Mouse (Mus musculus): ENCODE data around the gene Rspo1.

The Rspo1 gene

GRCm38 (mm10) chr4:124973296-124973695, 12.9 kb upstream of the Rspo1 start:
- DNase-seq (ENCODE audit: low read depth), result peak; percentile 50

- DNase-seq (ENCODE audit: low read depth), result no peak
These were observed 8.0 kb upstream of the Rspo1 start for GRCm38 (mm10) chr4:124978201-124978600.

GRCm38 (mm10) chr4:124983893-124984526, 2.2 kb upstream of the Rspo1 start:
- DNase-seq (ENCODE audit: low read depth), result peak; percentile 59

DNA sequence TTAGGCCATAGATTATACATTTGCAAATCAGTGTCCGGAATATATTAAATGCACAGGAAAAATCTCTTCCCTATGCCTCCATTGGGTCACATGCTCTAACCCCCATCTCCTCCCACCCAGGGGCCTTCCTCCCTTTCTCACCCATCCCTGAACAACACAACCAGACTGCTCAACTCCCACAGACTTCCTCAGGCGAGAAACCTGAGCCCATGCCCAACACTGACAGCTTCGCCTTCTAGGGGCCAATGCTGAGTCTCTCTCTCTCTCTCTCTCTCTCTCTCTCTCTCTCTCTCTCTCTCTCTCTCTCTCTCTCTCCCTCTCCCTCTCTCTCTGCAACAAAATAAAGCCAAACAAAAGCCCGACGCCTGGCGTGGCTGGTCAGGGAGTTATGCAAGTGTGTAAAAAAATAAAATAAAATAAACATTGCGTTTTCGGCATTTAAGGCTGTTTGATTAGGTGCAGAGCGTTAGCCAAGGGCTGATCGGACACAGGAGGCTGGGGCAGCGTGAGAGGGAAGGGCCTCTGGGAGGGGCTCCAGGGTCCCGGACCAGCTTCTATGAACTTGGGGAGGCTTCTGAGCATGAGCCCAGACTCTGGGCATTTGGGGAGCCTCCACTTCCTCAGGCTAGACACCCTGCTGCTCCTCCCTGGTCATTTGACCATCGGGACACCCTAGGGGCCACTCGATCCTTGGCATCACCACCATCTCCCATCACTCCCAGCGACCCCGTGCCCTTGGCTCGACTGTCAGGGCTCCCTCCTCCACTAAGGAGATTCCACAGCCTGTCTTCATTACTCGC, 1.2 kb upstream of the Rspo1 start:
- no peak for DNase-seq (ENCODE audit: low read depth)

GRCm38 (mm10) chr4:124986739-124987710, 795 bp downstream of the Rspo1 start:
- DNase-seq (ENCODE audit: low read depth), result no peak

- DNase-seq (ENCODE audit: low read depth), result no peak
These were observed 1.5 kb downstream of the Rspo1 start for GRCm38 (mm10) chr4:124987711-124988097.

DNA sequence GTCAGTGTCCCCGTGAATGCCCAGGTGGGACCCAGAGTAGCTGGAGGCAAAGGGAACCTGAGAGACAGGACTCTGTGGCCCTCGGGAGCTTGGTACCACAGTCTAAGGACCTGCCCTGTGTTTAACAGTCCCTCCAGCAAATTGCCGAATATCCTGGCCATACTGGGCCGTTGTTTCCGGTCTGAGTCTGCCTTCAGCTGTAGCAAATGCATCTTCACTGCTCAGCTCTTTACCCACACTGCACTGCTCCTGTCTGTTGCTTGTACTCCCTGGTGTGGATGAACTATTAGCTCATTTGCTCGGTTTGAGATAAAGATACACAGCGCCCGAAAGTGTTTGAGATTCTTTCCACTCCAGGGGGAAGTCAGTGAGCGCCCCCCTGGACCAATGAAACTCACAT, 2.2 kb downstream of the Rspo1 start:
- DNase-seq (ENCODE audit: low read depth), result no peak

DNA sequence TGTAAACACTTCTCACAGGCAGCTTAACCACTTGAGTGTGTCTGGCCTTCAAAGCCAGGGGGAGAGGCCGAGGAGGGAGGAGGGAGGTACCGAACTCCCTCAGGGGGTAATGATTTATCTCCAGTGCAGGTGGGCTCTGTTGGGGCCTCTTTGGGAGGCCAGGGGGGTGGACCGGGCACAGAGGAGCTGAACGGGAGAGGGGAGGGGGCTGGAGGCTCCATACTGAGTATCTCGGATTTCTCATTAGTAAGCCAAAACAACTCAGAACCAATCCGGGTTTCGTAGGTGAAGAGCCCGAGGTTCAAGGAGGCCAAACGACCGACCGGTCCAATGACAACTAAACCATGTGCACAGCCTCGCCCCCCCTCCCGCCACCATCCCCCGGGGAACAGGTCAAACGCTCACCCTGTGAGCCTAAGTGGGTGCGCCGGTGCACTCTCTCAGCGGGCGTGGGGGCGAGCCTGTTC, 3.6 kb downstream of the Rspo1 start:
- DNase-seq (ENCODE audit: low read depth), result no peak

DNA sequence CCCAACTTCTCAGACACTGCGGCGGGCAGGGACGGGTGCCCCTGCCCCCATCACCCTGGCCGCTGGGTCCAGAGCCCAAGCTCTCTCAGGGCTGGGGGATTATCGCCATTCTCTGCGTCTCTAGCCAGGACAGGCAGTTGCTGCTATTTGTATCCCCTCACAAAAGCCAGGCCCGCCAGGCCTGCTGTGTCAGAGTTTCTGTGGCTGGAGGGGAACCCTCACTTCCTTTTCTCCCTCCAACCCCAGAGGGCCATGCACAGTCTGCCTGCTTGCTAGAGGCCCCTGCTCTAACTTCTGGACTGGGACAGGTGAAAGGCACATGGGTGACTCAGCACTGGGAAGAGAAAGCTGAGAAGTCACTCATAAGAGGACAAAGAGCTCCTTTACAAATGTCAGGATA, 4.1 kb downstream of the Rspo1 start:
- DNase-seq (ENCODE audit: low read depth), result no peak

DNA sequence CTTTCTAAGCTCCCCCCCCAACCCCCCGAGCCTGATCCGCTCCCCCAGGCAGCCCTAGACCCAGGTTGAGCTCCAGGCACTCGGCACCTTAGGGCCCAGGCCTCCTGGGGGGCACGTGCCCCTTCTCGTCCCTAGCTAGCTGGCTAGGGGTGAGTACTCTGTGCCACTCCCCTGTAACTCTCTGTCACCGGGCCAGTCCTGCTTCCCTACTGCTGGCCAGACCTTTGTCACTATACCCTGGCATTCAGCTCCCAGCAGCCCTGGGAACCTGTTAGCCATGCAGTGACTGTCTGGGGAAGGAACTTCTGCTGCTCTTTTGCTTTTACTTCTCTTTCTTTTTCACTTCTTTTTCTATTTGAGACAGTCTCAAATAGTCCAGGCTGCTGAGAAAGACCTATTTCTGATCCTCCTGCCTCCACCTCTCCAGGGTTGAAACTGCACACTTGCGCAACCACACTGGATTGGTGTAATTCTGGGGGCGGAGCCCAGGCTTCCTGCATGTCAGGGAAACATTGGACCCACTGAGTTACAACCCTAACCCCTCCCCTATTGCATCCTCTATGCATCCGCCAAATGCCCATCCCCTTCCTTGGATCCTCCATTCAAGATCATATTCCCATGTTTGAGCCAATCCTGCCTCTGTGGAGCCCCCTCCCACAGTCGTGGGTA, 11.4 kb downstream of the Rspo1 start:
- DNase-seq (ENCODE audit: low read depth), result peak; percentile 66

GRCm38 (mm10) chr4:124999548-124999947, 13.3 kb downstream of the Rspo1 start:
- DNase-seq (ENCODE audit: low read depth), result no peak

- no peak for DNase-seq (ENCODE audit: low read depth)
These were observed 16.7 kb downstream of the Rspo1 start for GRCm38 (mm10) chr4:125002978-125003377.

- no peak for DNase-seq (ENCODE audit: low read depth)
These were observed 18.7 kb downstream of the Rspo1 start for GRCm38 (mm10) chr4:125004886-125005285.

DNA sequence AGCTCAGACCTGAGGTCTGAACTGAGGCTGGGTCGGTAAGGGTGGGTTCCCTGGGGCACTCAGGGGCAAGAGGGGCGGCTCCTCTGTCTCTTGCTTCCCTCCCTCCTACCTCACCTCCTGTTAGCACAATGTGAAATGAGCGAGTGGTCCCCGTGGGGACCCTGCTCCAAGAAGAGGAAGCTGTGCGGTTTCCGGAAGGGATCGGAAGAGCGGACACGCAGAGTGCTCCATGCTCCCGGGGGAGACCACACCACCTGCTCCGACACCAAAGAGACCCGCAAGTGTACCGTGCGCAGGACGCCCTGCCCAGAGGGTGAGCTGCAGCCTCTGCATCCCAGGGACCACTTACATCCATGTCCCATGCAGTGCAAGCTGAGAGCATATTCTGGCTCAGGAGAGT, 21.2 kb downstream of the Rspo1 start:
- DNase-seq (ENCODE audit: low read depth), result no peak

- DNase-seq (ENCODE audit: low read depth), result no peak
These were observed 22.0 kb downstream of the Rspo1 start for GRCm38 (mm10) chr4:125008220-125008619.

GRCm38 (mm10) chr4:125008712-125009111, 22.5 kb downstream of the Rspo1 start:
- DNase-seq (ENCODE audit: low read depth), result no peak

DNA sequence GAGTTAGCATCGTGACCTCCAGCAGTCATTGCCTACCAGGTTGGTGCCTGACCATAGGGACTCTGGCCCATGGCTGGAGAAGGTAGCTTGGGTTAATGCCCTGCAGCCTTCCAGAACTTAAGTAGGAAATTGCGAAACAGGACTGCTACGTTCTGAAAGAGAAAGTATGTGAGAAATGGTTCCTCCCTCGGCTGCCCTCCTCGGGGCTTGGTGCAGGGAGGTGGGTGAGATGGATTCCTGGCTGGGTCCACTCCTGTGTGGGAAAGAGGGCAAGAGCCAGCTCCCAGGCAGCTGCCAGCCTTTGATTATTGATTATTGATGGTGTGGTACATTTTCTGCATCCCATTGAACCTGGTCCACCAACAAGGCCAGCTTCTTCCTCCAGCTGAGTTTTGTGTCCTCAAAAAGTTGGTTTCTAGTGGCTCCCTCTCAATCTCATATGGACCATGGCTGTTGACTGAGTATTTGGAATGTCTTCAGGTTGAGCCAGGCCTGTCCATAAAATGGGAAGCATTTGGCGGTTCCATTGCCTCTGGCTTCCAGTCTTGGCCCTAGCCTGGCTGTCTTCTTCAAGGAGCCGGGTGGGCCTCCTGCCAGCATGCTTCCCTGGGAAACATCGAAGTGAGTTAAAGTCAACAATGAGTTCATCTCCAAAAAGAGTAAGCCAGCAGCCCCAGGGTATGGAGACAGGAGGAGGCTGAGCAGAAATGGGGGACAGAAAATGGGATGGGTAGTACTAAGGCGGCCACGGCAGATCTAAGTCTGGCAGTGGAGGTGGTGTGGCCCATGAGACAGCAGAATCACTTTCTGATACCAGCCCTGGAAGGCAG, 29.8 kb downstream of the Rspo1 start, which contains the start of gene Gnl2:
TSS of gene Gnl2 (plus strand) at position 780 of the 830 bp plus-strand sequence.
- peak; percentile 73 for DNase-seq (ENCODE audit: low read depth)

DNA sequence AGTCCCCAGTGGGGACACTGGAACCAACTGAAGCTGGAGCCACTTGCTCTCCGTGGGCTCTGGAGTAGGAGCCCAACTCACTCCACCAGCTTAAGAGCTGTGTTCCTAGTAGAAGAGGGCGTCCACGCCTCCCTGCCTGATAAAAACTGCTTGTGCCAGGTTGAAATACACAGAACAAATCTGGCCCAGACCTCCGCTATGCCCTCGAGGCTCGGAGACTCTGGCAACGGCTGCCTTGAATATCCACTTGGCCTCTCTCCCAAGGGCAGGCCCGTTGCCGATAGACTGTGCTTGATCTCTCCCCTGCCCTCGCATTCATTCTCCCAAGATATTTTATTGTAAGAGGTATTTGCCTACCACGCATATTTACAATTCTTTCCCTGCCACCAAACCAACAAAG, 31.2 kb downstream of the Rspo1 start:
- no peak for DNase-seq (ENCODE audit: low read depth)

GRCm38 (mm10) chr4:125020780-125021538, 34.7 kb downstream of the Rspo1 start:
- DNase-seq (ENCODE audit: low read depth), result peak; percentile 47
